9 mouse cellular contexts compared by ENCODE assay signal in the genomic region with DNA sequence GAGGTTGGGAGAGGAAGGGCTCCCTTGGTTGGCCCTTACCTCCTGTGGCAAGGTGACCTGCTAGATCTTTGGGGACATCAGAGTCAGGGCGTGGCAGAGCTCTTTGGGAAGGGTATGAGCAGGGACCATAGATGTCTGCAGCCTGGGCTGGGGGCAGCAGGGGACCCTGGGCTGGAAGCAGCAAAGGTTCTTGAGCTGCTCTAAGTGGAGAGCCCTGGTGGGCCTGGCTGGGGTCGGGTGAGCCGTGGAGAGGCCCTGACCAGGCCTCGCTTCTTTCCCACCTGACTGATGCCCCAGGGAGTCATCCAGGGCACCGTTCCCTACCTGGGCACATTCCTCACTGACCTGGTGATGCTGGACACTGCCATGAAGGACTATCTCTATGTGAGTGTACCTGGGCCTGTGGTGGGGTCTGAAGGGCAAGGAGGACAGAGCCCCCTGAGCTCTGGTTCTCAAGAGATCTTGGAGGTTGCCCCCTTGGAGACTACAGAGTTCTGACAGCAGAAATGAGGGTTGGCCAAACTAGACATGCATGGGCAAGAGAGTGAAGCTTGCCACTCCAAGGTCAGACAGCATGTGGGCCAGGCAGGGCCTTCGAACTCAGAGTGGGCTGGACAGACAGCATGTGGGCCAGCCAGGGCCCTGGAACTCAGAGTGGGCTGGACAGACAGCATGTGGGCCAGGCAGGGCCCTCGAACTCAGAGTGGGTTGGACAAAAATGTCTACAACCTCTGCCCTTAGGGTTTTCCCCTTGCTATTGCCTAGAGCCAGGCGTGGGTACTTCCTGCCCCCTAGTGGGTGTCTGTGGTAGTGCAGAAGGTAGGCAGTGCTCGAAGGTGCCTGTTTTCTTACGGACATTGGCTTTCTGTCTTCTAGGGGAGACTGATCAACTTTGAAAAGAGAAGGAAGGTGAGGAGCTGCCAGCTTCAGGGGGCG. TPM values are rescaled to one million over a fixed set of nuclear protein-coding genes. Genes with fewer than 3 reads are reported as not detected.
DNase-seq lines count a peak whose midpoint lies in the region; ATAC-seq and TF ChIP-seq lines count a peak whose summit lies in the region.
"Had no signal": no experiment of that assay in that cellular context is flagged by ENCODE, and none has a peak within 500 bp of the region (broad histone marks: within the 10 kb centered on the region; RNA-seq: fewer than 3 reads in every experiment).

No protein-coding gene starts in this region.

- H3K4me2 ChIP-seq in embryonic facial prominence, embryonic 12.5 days (replicated peaks) = no peak overlapping the region
- H3K4me2 ChIP-seq in kidney, embryonic 15.5 days = no peak overlapping the region

- 50% methylated on average over 11 of the region's 11 CpGs for WGBS in embryonic facial prominence, embryonic 12.5 days
- 48% methylated on average over 11 of the region's 11 CpGs for WGBS in kidney, embryonic 15.5 days
- 50% methylated on average over 11 of the region's 11 CpGs for WGBS in lung, adult 2 months

- DNase-seq in adrenal gland, postnatal 14 days = peak; percentile 92
- DNase-seq in heart, adult 9 months (ENCODE audit: low spot score in 2 of 2) = peak; percentile 57 to 81
- DNase-seq in lung, adult 2 months = peak; percentile 86
- DNase-seq in testis, postnatal 14 days (ENCODE audit: low spot score) = peak; percentile 64

- H3K4me1 ChIP-seq in embryonic facial prominence, embryonic 12.5 days = no peaks in the 10 kb centered on the region
- peaks cover 7% of the 10 kb centered on the region; the same call in 1 of the 2 replicates for H3K4me1 ChIP-seq in kidney, embryonic 15.5 days
- no peaks in the 10 kb centered on the region for H3K4me1 ChIP-seq in lung, adult 2 months (ENCODE audit: control insufficient read depth, insufficient read depth, low read length)

- ATAC-seq in embryonic facial prominence, embryonic 12.5 days (ENCODE audit: insufficient number of reproducible peaks, insufficient read depth, low FRiP score, low TSS enrichment) = peak; percentile 25; the same call in 1 of the 2 replicates
- ATAC-seq in kidney, embryonic 15.5 days (replicated peaks; ENCODE audit: low FRiP score) = peak; percentile 33
- ATAC-seq in neutrophil, adult 5-6 weeks (ENCODE audit: extremely low read depth, insufficient number of reproducible peaks, low FRiP score, poor library complexity, severe bottlenecking) = peak; percentile 76

- H3ac ChIP-seq in C2C12 (ENCODE audit: control insufficient read depth, insufficient read length, low read depth) = no peak overlapping the region

- no peak for TF ChIP-seq POLR2A in lung, adult 2 months (IDR thresholded peaks at IDR 0.05; ENCODE audit: borderline replicate concordance, extremely low read depth, low read depth, low read length)

- no peak overlapping the region for H3K9ac ChIP-seq in embryonic facial prominence, embryonic 12.5 days
- H3K9ac ChIP-seq in kidney, embryonic 15.5 days = no peak overlapping the region

- no peaks in the 10 kb centered on the region for H3K27me3 ChIP-seq in C2C12 (ENCODE audit: control insufficient read depth, insufficient read depth, insufficient read length)
- H3K27me3 ChIP-seq in embryonic facial prominence, embryonic 12.5 days = no peaks in the 10 kb centered on the region
- no peaks in the 10 kb centered on the region for H3K27me3 ChIP-seq in kidney, embryonic 15.5 days

- H3K36me3 ChIP-seq in C2C12 (ENCODE audit: control insufficient read depth, insufficient read depth) = no peaks in the 10 kb centered on the region
- H3K36me3 ChIP-seq in embryonic facial prominence, embryonic 12.5 days = peaks cover 96% of the 10 kb centered on the region
- H3K36me3 ChIP-seq in kidney, embryonic 15.5 days = peaks cover 90% of the 10 kb centered on the region

- TF ChIP-seq CTCF in C2C12 (IDR thresholded peaks at IDR 0.05; ENCODE audit: control insufficient read depth, insufficient read depth, insufficient read length) = peak; percentile 91
- TF ChIP-seq CTCF in lung, adult 2 months (IDR thresholded peaks at IDR 0.05; ENCODE audit: insufficient read depth, low read length) = peak; percentile 99

- no peaks in the 10 kb centered on the region for H3K79me3 ChIP-seq in C2C12 (ENCODE audit: low read depth)

- no peak overlapping the region for H3K4me3 ChIP-seq in C2C12 (ENCODE audit: insufficient read depth, poor library complexity, severe bottlenecking)
- no peak overlapping the region for H3K4me3 ChIP-seq in embryonic facial prominence, embryonic 12.5 days
- no peak overlapping the region for H3K4me3 ChIP-seq in kidney, embryonic 15.5 days (replicated peaks)
- no peak overlapping the region for H3K4me3 ChIP-seq in lung, adult 2 months (replicated peaks; ENCODE audit: extremely low read depth, low read depth, low read length)
- H3K4me3 ChIP-seq: erythroblast, embryonic 14.5 days had no signal

- no peaks in the 10 kb centered on the region for H3K9me3 ChIP-seq in embryonic facial prominence, embryonic 12.5 days
- H3K9me3 ChIP-seq in kidney, embryonic 15.5 days (replicated peaks) = no peaks in the 10 kb centered on the region

- H3K27ac ChIP-seq in embryonic facial prominence, embryonic 12.5 days = no peak overlapping the region
- H3K27ac ChIP-seq in kidney, embryonic 15.5 days = 0 out of 2 replicates have a peak overlapping the region, but pooled peaks have one; percentile 4

- H3K79me2 ChIP-seq in C2C12 (ENCODE audit: control insufficient read depth, insufficient read depth) = no peaks in the 10 kb centered on the region

TF ChIP-seq in C2C12, 6 proteins besides CTCF, POLR2A, EP300 and RAD21:
- TF ChIP-seq CEBPB (IDR thresholded peaks at IDR 0.05; ENCODE audit: low read depth) (no peak), USF1 (IDR thresholded peaks at IDR 0.05; ENCODE audit: low read depth) (no peak), MYOD1 (IDR thresholded peaks at IDR 0.05; ENCODE audit: control insufficient read depth, insufficient read length, low read depth) (no peak), MAX (IDR thresholded peaks at IDR 0.05) (no peak), FOSL1 (IDR thresholded peaks at IDR 0.05; ENCODE audit: insufficient read depth, low read length, poor library complexity, severe bottlenecking) (no peak), MYOG (IDR thresholded peaks at IDR 0.05; ENCODE audit: control insufficient read depth, extremely low read depth, insufficient read length) (no peak)

RNA-seq across cellular contexts. Expression of a gene that starts 15.7 kb away (rescaled TPM):
- not detected for polyA plus RNA-seq in C2C12 (2012; fragmentation: generic; extraction: Trizol)
- 0.15 TPM in 1 of 2 replicates, not detected in the other for total RNA-seq in adrenal gland, postnatal 14 days (2021)
- polyA plus RNA-seq in embryonic facial prominence, embryonic 12.5 days (2016; fragmentation: Nextera tagmentation; extraction: Ambion mirVana) = not detected in 2 replicates
- 0.34 TPM in 1 of 2 replicates, not detected in the other for polyA plus RNA-seq in kidney, embryonic 15.5 days (2015; fragmentation: Nextera tagmentation; extraction: Ambion mirVana)
- 0.12 and 3.3 TPM in 2 replicates for polyA plus RNA-seq in lung, adult 2 months (2012; rRNA removed)
- not detected in 2 replicates for total RNA-seq in neutrophil, adult 5-6 weeks (2017)
- polyA plus RNA-seq: erythroblast, embryonic 14.5 days had no signal

RNA-seq across cellular contexts. Expression of a gene that starts 34.6 kb away (rescaled TPM):
- polyA plus RNA-seq in C2C12 (2012; fragmentation: generic; extraction: Trizol) = 10.5 TPM
- total RNA-seq in adrenal gland, postnatal 14 days (2021) = 27.0 and 35.9 TPM in 2 replicates
- polyA plus RNA-seq in embryonic facial prominence, embryonic 12.5 days (2016; fragmentation: Nextera tagmentation; extraction: Ambion mirVana) = 64.1 and 66.1 TPM in 2 replicates
- polyA plus RNA-seq in kidney, embryonic 15.5 days (2015; fragmentation: Nextera tagmentation; extraction: Ambion mirVana) = 22.6 and 30.5 TPM in 2 replicates
- polyA plus RNA-seq in lung, adult 2 months (2012; rRNA removed) = 83.5 and 84.1 TPM in 2 replicates
- 38.8 and 45.3 TPM in 2 replicates for total RNA-seq in neutrophil, adult 5-6 weeks (2017)

RNA-seq across cellular contexts. Expression of a gene that starts 36.0 kb away (rescaled TPM):
- 28.1 TPM for polyA plus RNA-seq in C2C12 (2012; fragmentation: generic; extraction: Trizol)
- total RNA-seq in adrenal gland, postnatal 14 days (2021) = 18.7 and 18.9 TPM in 2 replicates
- polyA plus RNA-seq in embryonic facial prominence, embryonic 12.5 days (2016; fragmentation: Nextera tagmentation; extraction: Ambion mirVana) = 52.4 and 53.6 TPM in 2 replicates
- polyA plus RNA-seq in kidney, embryonic 15.5 days (2015; fragmentation: Nextera tagmentation; extraction: Ambion mirVana) = 44.3 and 48.8 TPM in 2 replicates
- 21.6 and 27.3 TPM in 2 replicates for polyA plus RNA-seq in lung, adult 2 months (2012; rRNA removed)
- 9.5 and 10.4 TPM in 2 replicates for total RNA-seq in neutrophil, adult 5-6 weeks (2017)

RNA-seq across cellular contexts. Expression of a gene that starts 41.6 kb away (rescaled TPM):
- not detected for polyA plus RNA-seq in C2C12 (2012; fragmentation: generic; extraction: Trizol)
- total RNA-seq in adrenal gland, postnatal 14 days (2021) = 1.1 and 3.2 TPM in 2 replicates
- polyA plus RNA-seq in embryonic facial prominence, embryonic 12.5 days (2016; fragmentation: Nextera tagmentation; extraction: Ambion mirVana) = 0.87 TPM in 1 of 2 replicates, not detected in the other
- 10.6 and 12.6 TPM in 2 replicates for polyA plus RNA-seq in kidney, embryonic 15.5 days (2015; fragmentation: Nextera tagmentation; extraction: Ambion mirVana)
- 1.1 TPM in 2 replicates for polyA plus RNA-seq in lung, adult 2 months (2012; rRNA removed)
- not detected in 2 replicates for total RNA-seq in neutrophil, adult 5-6 weeks (2017)
- polyA plus RNA-seq: erythroblast, embryonic 14.5 days had no signal

RNA-seq across cellular contexts. Expression of a gene that starts 50.8 kb away (rescaled TPM):
- not detected for polyA plus RNA-seq in C2C12 (2012; fragmentation: generic; extraction: Trizol)
- 3.3 and 5.1 TPM in 2 replicates for total RNA-seq in adrenal gland, postnatal 14 days (2021)
- polyA plus RNA-seq in embryonic facial prominence, embryonic 12.5 days (2016; fragmentation: Nextera tagmentation; extraction: Ambion mirVana) = 0.36 TPM in 1 of 2 replicates, not detected in the other
- polyA plus RNA-seq in kidney, embryonic 15.5 days (2015; fragmentation: Nextera tagmentation; extraction: Ambion mirVana) = 5.8 and 6.5 TPM in 2 replicates
- 5.1 and 5.6 TPM in 2 replicates for polyA plus RNA-seq in lung, adult 2 months (2012; rRNA removed)
- total RNA-seq in neutrophil, adult 5-6 weeks (2017) = not detected in 2 replicates
- polyA plus RNA-seq: erythroblast, embryonic 14.5 days had no signal

Comparison
In these comparisons a context has a peak if more than half of its experiments do, and no peak if none do; other contexts are left out.
1. ATAC-seq: peak in every context shown above with its lines; median percentile 76 in neutrophil, adult 5-6 weeks; 33 in kidney, embryonic 15.5 days; 25 in embryonic facial prominence, embryonic 12.5 days.